Mouse (Mus musculus) heart, embryonic 13.5 days (tissue): ENCODE results near the gene Galnt14. TPM values are rescaled to one million over a fixed set of nuclear protein-coding genes. Genes with fewer than 3 reads are reported as not detected.

ENCODE experiments used
- ATAC-seq: fragments of 200-750 bp; cut with Nextera tagmentation; 2 replicates; pipeline ENCODE4 v1.8.0; 2017; ENCODE audit warnings: moderate TSS enrichment; ENCODE audit not compliant: insufficient number of reproducible peaks, low FRiP score, low TSS enrichment; ENCODE audit errors: extremely low read depth
- H3K27ac ChIP-seq: fragments of 300-500 bp; sonication (generic); replicated peaks from 2 replicates; pipeline ENCODE4 v1.5.1; 2015; ENCODE audit warnings: moderate library complexity, mild to moderate bottlenecking, inconsistent platforms
- H3K27me3 ChIP-seq: fragments of 300-500 bp; sonication (generic); replicated peaks from 2 replicates; pipeline ENCODE4 v1.6.1; 2015; ENCODE audit warnings: mild to moderate bottlenecking, inconsistent platforms
- H3K36me3 ChIP-seq: fragments of 300-500 bp; sonication (generic); 2 replicates; pipeline ENCODE4 v1.6.1; 2015; ENCODE audit warnings: mild to moderate bottlenecking, inconsistent platforms
- H3K4me1 ChIP-seq: fragments of 300-500 bp; sonication (generic); 2 replicates; pipeline ENCODE4 v1.6.1; 2015; ENCODE audit warnings: inconsistent platforms
- H3K4me2 ChIP-seq: fragments of 300-500 bp; sonication (generic); 2 replicates; pipeline ENCODE4 v1.6.1; 2015; ENCODE audit warnings: inconsistent platforms, mild to moderate bottlenecking, moderate library complexity
- H3K4me3 ChIP-seq: fragments of 300-500 bp; sonication (generic); 2 replicates; pipeline ENCODE4 v1.5.1; 2015; ENCODE audit warnings: moderate library complexity, mild to moderate bottlenecking, inconsistent platforms
- H3K9ac ChIP-seq: fragments of 300-500 bp; sonication (generic); 2 replicates; pipeline ENCODE4 v1.6.1; 2015; ENCODE audit warnings: inconsistent platforms, mild to moderate bottlenecking, moderate library complexity
- H3K9me3 ChIP-seq: fragments of 300-500 bp; sonication (generic); 2 replicates; pipeline ENCODE4 v1.6.1; 2016; ENCODE audit warnings: inconsistent platforms
- WGBS: fragments of 180-500 bp; shearing (Covaris S2); methylation state at CpG from one replicate; pipeline ENCODE4 v1.1.7; 2015; ENCODE audit warnings: mixed read lengths; 5-methylcytosine and 5-hydroxymethylcytosine counted together
- polyA plus RNA-seq: library from polyadenylated mRNA; unstranded; fragments of >200 nt; fragmentation: Nextera tagmentation; extraction: Ambion mirVana; gene quantifications from 2 replicates; pipeline ENCODE4 v1.2.1, GENCODE M21; 2015

Gene Galnt14
- polyA plus RNA-seq, 1 experiment from 2014 or later, result 1.1 TPM

DNA sequence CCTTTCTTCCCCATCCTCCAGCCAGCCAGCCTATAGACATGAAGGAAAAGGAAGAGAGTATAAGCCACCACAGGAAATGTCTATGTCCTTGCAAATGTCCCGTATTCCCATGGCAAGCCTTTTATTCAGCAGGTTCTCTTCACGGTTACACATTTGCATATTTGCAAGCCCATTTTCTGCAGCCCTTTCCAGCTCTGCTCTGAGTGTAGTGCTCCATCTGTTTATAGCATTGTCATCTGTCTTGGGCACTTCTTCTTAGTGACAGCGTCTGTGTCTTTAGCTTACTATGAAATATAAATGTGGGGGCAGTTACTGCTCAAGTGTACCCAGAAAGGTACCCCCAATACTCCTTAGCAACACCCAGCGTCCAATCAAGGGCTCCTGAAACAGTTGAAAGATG is 83.3 kb downstream of the Galnt14 start:
- ATAC-seq, result no peak
- no peak overlapping the region for H3K9ac ChIP-seq
- H3K4me1 ChIP-seq, result peaks cover 5% of the 10 kb centered on the region
- no peak overlapping the region for H3K4me2 ChIP-seq
- WGBS, result 70% methylated on average over 4 of the region's 4 CpGs
- H3K27ac ChIP-seq, result no peak overlapping the region
- no peaks in the 10 kb centered on the region for H3K36me3 ChIP-seq
- no peaks in the 10 kb centered on the region for H3K9me3 ChIP-seq
- H3K4me3 ChIP-seq, result no peak overlapping the region
- no peaks in the 10 kb centered on the region for H3K27me3 ChIP-seq

DNA sequence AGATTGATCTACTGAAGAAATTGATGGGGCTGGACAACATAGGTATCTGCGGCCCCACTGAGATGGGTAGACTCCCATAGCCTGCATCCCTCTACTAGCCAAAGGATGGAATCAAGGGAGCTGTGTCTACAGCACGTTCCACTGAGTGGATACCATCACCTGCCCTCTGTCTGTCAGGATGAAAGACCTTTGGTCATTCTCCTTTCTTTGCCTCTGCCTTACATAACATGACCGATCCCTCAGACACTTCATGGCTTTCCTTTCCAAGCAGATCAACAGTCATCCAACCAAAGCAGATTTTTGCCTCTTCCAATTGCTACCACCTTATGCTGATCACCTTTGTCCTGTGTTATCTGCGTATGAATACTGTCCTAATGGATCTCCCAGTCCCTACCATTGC is 90.2 kb downstream of the Galnt14 start:
- H3K4me3 ChIP-seq, result no peak overlapping the region
- no peak overlapping the region for H3K4me2 ChIP-seq
- no peaks in the 10 kb centered on the region for H3K36me3 ChIP-seq
- no peak overlapping the region for H3K27ac ChIP-seq
- no peaks in the 10 kb centered on the region for H3K27me3 ChIP-seq
- no peaks in the 10 kb centered on the region for H3K4me1 ChIP-seq
- WGBS, result 82% methylated on average over 4 of the region's 4 CpGs
- no peak overlapping the region for H3K9ac ChIP-seq
- ATAC-seq, result no peak
- H3K9me3 ChIP-seq, result no peaks in the 10 kb centered on the region

DNA sequence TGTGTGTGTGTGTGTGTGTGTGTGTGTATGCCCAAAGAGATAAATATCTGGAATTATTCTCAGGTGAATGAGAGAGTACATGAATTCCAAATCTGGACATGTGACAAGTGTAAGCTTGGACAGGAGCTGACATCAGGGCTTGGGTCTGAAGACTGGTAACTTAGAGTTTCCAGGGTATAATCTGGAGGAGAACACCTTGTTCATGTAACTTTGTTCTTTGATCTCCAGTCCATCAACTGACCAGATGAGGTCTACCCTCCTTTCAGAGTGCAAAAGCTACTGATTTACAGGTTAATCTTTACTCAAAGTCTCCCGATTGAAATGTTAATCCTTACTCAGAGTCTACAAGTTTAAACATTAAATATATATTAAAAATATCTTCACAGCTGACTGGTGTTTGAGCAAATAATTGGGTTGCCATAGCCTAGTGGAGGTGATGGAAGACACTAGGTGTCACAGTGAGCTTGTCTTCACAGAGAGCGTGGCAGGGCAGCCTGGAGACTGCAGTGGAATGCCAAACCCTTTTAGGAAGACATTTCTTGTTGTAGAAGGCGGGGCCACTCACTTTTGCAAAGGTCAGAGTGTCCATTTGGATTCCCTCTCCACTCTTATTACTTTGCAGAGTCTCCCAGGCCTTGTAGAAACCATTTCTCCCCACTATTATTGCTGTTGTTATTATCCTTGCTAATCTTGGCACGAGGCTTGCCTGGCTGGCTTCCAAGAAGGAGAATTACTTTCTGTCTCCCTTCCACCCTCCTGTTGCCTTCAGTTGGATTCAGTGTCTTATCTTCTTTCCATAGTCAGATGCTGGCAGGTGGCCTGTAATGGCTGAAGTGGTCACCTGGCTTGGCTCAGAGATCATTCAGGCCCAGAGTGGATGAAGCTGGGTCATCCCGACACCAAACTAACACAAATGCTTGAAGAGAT is 107.4 kb downstream of the Galnt14 start:
- H3K9me3 ChIP-seq, result no peaks in the 10 kb centered on the region
- WGBS, result 52% methylated on average over 5 of the region's 5 CpGs

GRCm38 (mm10) chr17:73599923-73600322 is 110.3 kb downstream of the Galnt14 start:
- H3K27ac ChIP-seq, result no peak overlapping the region
- no peak overlapping the region for H3K4me3 ChIP-seq
- H3K36me3 ChIP-seq, result no peaks in the 10 kb centered on the region
- no peak overlapping the region for H3K4me2 ChIP-seq
- 65% methylated on average over 6 of the region's 6 CpGs for WGBS
- no peak for ATAC-seq
- H3K27me3 ChIP-seq, result no peaks in the 10 kb centered on the region
- peaks cover 7% of the 10 kb centered on the region for H3K4me1 ChIP-seq
- no peak overlapping the region for H3K9ac ChIP-seq
- no peaks in the 10 kb centered on the region for H3K9me3 ChIP-seq

More for the DNA sequence above, 107.4 kb downstream of the Galnt14 start:
- no peaks in the 10 kb centered on the region for H3K27me3 ChIP-seq
- H3K4me1 ChIP-seq, result peaks cover 7% of the 10 kb centered on the region
- H3K4me2 ChIP-seq, result no peak overlapping the region
- ATAC-seq, result no peak
- H3K36me3 ChIP-seq, result no peaks in the 10 kb centered on the region
- H3K9ac ChIP-seq, result no peak overlapping the region
- no peak overlapping the region for H3K27ac ChIP-seq
- H3K4me3 ChIP-seq, result no peak overlapping the region

DNA sequence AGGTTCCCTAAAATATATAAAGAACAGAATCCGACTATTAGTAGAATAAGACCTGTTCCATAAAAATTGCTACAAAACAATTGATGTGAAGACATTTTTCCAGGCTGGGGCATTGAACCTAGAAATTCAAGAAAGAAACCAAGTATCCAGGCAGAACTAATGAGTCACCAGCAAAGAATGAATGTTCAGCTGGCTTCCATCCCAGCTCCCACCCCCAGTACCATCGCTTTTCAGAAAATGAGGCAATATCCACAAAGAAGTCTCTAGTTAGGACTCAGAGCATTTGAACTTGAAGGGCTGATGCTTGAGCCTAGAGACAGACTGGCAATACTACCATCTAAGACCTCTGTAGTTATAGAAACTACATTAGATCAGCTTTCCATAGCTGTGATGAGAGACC is 118.2 kb downstream of the Galnt14 start:
- WGBS, result 63% methylated on average over 2 of the region's 2 CpGs
- Histone ChIP-seq H3K27me3 (no peaks in the 10 kb centered on the region), H3K4me3 (no peak overlapping the region), H3K27ac (no peak overlapping the region), H3K9ac (no peak overlapping the region), H3K4me1 (no peaks in the 10 kb centered on the region), H3K36me3 (no peaks in the 10 kb centered on the region), H3K9me3 (no peaks in the 10 kb centered on the region), H3K4me2 (no peak overlapping the region)
- ATAC-seq, result no peak

- H3K4me3 ChIP-seq, result no peak overlapping the region
- no peaks in the 10 kb centered on the region for H3K9me3 ChIP-seq
- H3K4me2 ChIP-seq, result no peak overlapping the region
- H3K36me3 ChIP-seq, result no peaks in the 10 kb centered on the region
- peaks cover 23% of the 10 kb centered on the region for H3K4me1 ChIP-seq
- H3K27ac ChIP-seq, result no peak overlapping the region
- no peak overlapping the region for H3K9ac ChIP-seq
- no peak for ATAC-seq
- no peaks in the 10 kb centered on the region for H3K27me3 ChIP-seq
- WGBS, result 86% methylated on average over 6 of the region's 6 CpGs
Measured at GRCm38 (mm10) chr17:73587573-73587972, 122.7 kb downstream of the Galnt14 start.

- Histone ChIP-seq H3K4me2 (no peak overlapping the region), H3K27ac (peak overlapping the region; percentile 43; the same call in 1 of the 2 replicates)
Measured at GRCm38 (mm10) chr17:73574186-73574585, 136.1 kb downstream of the Galnt14 start.

GRCm38 (mm10) chr17:73572881-73573280 is 137.4 kb downstream of the Galnt14 start:
- Histone ChIP-seq H3K36me3 (no peaks in the 10 kb centered on the region), H3K4me1 (peaks cover 32% of the 10 kb centered on the region), H3K9me3 (no peaks in the 10 kb centered on the region), H3K4me2 (no peak overlapping the region), H3K27ac (no peak overlapping the region), H3K27me3 (no peaks in the 10 kb centered on the region), H3K9ac (no peak overlapping the region), H3K4me3 (no peak overlapping the region)
- no peak for ATAC-seq
- 61% methylated on average over 5 of the region's 5 CpGs for WGBS

More at GRCm38 (mm10) chr17:73574186-73574585, 136.1 kb downstream of the Galnt14 start:
- Histone ChIP-seq H3K9me3 (no peaks in the 10 kb centered on the region), H3K4me1 (peaks cover 32% of the 10 kb centered on the region), H3K4me3 (no peak overlapping the region), H3K9ac (no peak overlapping the region), H3K36me3 (no peaks in the 10 kb centered on the region), H3K27me3 (no peaks in the 10 kb centered on the region)
- WGBS, result 19% methylated on average over 1 of the region's 1 CpGs
- ATAC-seq, result no peak

DNA sequence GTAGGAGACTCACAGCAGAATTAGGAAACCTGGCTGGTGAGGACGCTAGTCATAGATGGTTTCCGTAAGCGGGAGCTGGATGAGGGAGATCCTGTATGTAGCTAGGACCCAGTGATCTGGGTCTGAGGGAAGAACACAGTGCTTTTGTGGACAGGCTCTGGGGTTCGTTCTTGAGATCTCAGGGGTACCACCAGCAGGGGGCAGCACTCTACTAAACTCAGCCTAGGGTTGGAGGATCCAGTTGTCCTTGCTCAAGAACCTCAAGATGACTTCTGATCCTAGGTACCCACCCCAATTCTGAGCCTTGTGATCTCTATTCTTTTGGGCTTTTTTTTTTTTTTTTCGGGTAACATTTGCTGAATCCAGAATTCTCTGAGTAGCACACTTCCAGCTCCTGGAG is 137.8 kb downstream of the Galnt14 start:
- H3K9me3 ChIP-seq, result no peaks in the 10 kb centered on the region
- no peak overlapping the region for H3K9ac ChIP-seq
- WGBS, result 67% methylated on average over 5 of the region's 5 CpGs
- H3K4me3 ChIP-seq, result no peak overlapping the region
- no peak overlapping the region for H3K4me2 ChIP-seq
- no peaks in the 10 kb centered on the region for H3K27me3 ChIP-seq
- H3K36me3 ChIP-seq, result no peaks in the 10 kb centered on the region
- ATAC-seq, result no peak
- no peak overlapping the region for H3K27ac ChIP-seq
- H3K4me1 ChIP-seq, result peaks cover 32% of the 10 kb centered on the region

- Histone ChIP-seq H3K4me2 (no peak overlapping the region), H3K27me3 (no peaks in the 10 kb centered on the region), H3K4me3 (no peak overlapping the region), H3K9ac (no peak overlapping the region), H3K4me1 (peaks cover 32% of the 10 kb centered on the region), H3K9me3 (no peaks in the 10 kb centered on the region), H3K36me3 (no peaks in the 10 kb centered on the region), H3K27ac (no peak overlapping the region)
- WGBS, result 58% methylated on average over 4 of the region's 4 CpGs
- ATAC-seq, result no peak
Measured at GRCm38 (mm10) chr17:73571961-73572360, 138.3 kb downstream of the Galnt14 start.

DNA sequence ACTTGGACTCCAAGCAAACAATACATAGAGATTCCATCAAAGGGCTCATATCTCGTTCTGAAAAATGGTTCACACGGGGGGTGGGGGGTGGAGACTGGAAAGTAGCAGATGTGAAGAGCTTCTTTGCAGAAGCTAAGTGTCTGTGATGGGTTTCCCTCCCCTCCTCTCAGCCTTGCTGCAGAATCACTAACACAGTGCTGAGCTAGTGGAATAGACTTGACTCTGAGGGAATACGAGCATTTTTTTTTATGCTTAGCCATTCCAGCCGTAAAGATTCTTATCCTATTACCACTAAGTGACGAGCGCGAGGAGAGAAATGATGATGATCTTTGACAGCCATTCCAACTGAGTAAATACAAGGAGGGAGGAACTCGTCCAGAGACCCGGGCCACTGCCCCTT is 142.0 kb downstream of the Galnt14 start:
- Histone ChIP-seq H3K27ac (no peak overlapping the region), H3K36me3 (no peaks in the 10 kb centered on the region), H3K4me3 (no peak overlapping the region), H3K9me3 (no peaks in the 10 kb centered on the region), H3K27me3 (no peaks in the 10 kb centered on the region), H3K4me2 (no peak overlapping the region), H3K9ac (no peak overlapping the region), H3K4me1 (peaks cover 5% of the 10 kb centered on the region)
- 62% methylated on average over 9 of the region's 9 CpGs for WGBS
- no peak for ATAC-seq

- H3K4me1 ChIP-seq, result peaks cover 8% of the 10 kb centered on the region
- no peak overlapping the region for H3K4me2 ChIP-seq
- H3K4me3 ChIP-seq, result no peak overlapping the region
- H3K27me3 ChIP-seq, result 0 out of 2 replicates have a peak, but pooled peaks cover 3% of the 10 kb centered on the region
- no peaks in the 10 kb centered on the region for H3K36me3 ChIP-seq
- H3K27ac ChIP-seq, result no peak overlapping the region
- H3K9ac ChIP-seq, result no peak overlapping the region
- ATAC-seq, result no peak
- WGBS, result 45% methylated on average over 3 of the region's 3 CpGs
- no peaks in the 10 kb centered on the region for H3K9me3 ChIP-seq
Measured at GRCm38 (mm10) chr17:73561149-73561548, 149.1 kb downstream of the Galnt14 start.
